Mouse (Mus musculus) skeletal muscle tissue, adult 2 months (tissue): ENCODE measurements around the gene Stpg4.

Experiments used
- DNase-seq: peaks from one replicate; pipeline ENCODE4 v3.0.0-alpha.2; 2012; ENCODE audit warnings: low read depth, low spot score

The Stpg4 gene

GRCm38 (mm10) chr17:87350471-87351240, 76.9 kb downstream of the Stpg4 start:
- DNase-seq: peak; percentile 86

GRCm38 (mm10) chr17:87349575-87349974, 78.0 kb downstream of the Stpg4 start:
- DNase-seq: no peak

GRCm38 (mm10) chr17:87349069-87349468, 78.5 kb downstream of the Stpg4 start:
- no peak for DNase-seq

GRCm38 (mm10) chr17:87348353-87348752, 79.2 kb downstream of the Stpg4 start:
- peak; percentile 47 for DNase-seq

GRCm38 (mm10) chr17:87345252-87345593, 82.3 kb downstream of the Stpg4 start:
- DNase-seq: no peak

GRCm38 (mm10) chr17:87344441-87345251, 82.9 kb downstream of the Stpg4 start:
- DNase-seq: peak; percentile 97

- DNase-seq: peak; percentile 93
Measured at GRCm38 (mm10) chr17:87343060-87343703, 84.4 kb downstream of the Stpg4 start.
